Mouse (Mus musculus) kidney, embryonic 16.5 days (tissue): ENCODE measurements around the gene Mapk11. TPM values are rescaled to one million over a fixed set of nuclear protein-coding genes. Genes with fewer than 3 reads are reported as not detected.
A peak's percentile ranks its signal among the peaks of the same experiment; 100 is the strongest.

Experiments
- ATAC-seq: fragments of 200-750 bp; cut with Nextera tagmentation; 2 replicates; pipeline ENCODE4 v1.8.0; 2017; ENCODE audit warnings: moderate TSS enrichment; ENCODE audit not compliant: low FRiP score, low TSS enrichment
- H3K27ac ChIP-seq: fragments of 300-500 bp; sonication (generic); 2 replicates; pipeline ENCODE4 v1.5.1; 2014; ENCODE audit warnings: low read length
- H3K27me3 ChIP-seq: fragments of 300-500 bp; sonication (generic); 2 replicates; pipeline ENCODE4 v1.6.1; 2014; ENCODE audit warnings: low read length, control low read depth, mixed read lengths; ENCODE audit not compliant: insufficient read depth
- H3K36me3 ChIP-seq: fragments of 300-500 bp; sonication (generic); 2 replicates; pipeline ENCODE4 v1.6.1; 2014; ENCODE audit warnings: low read length, control low read depth, mixed read lengths; ENCODE audit not compliant: insufficient read depth
- H3K4me1 ChIP-seq: fragments of 300-500 bp; sonication (generic); 2 replicates; pipeline ENCODE4 v1.6.1; 2014; ENCODE audit warnings: low read length, control low read depth, mixed read lengths; ENCODE audit not compliant: insufficient read depth
- H3K4me2 ChIP-seq: fragments of 300-500 bp; sonication (generic); replicated peaks from 2 replicates; pipeline ENCODE4 v1.6.1; 2014; ENCODE audit warnings: low read depth, low read length
- H3K4me3 ChIP-seq: fragments of 300-500 bp; sonication (generic); 2 replicates; pipeline ENCODE4 v1.5.1; 2014; ENCODE audit warnings: mild to moderate bottlenecking, low read length
- H3K9ac ChIP-seq: fragments of 300-500 bp; sonication (generic); replicated peaks from 2 replicates; pipeline ENCODE4 v1.6.1; 2014; ENCODE audit warnings: low read length
- H3K9me3 ChIP-seq: fragments of 300-500 bp; sonication (generic); 2 replicates; pipeline ENCODE4 v1.6.1; 2016; ENCODE audit warnings: low read length, control low read depth
- WGBS: fragments of 180-500 bp; shearing (Covaris S2); extraction: QIAGEN DNeasy Blood & Tissue Kit; methylation state at CpG from one replicate; pipeline ENCODE4 v1.1.7; 2014; 5-methylcytosine and 5-hydroxymethylcytosine counted together
- polyA plus RNA-seq: library from polyadenylated mRNA; unstranded; fragments of >200 nt; fragmentation: Nextera tagmentation; extraction: Ambion mirVana; gene quantifications from 2 replicates; pipeline ENCODE4 v1.2.1, GENCODE M21; 2015

Mapk11 gene
- polyA plus RNA-seq, 1 experiment from 2014 or later, result 16.0 TPM

DNA sequence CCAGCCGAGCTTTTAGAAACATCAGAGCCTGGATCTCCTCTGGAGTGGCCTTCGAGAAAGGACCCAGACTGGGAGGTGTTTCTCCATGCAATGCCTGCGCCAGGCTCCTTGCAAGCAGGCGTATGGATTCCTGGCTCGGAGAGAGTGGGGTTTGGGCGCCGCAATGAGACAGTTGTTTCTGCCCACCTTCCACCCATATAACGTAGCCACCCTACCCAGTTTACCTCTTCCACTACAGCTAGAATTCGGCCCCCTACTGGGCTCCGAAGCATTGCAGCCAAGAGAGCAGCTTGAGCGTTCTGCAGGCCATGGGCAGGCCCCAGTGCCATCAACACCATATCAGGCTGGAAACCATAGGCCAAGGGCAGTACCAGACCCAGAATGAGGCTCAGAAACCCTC is 25.8 kb downstream of the Mapk11 start:
- peak overlapping the region; percentile 85 for H3K9ac ChIP-seq
- H3K4me3 ChIP-seq, result peak overlapping the region; percentile 95
- H3K27me3 ChIP-seq, result no peaks in the 10 kb centered on the region
- peak overlapping the region; percentile 92 for H3K4me2 ChIP-seq
- WGBS, result 26% methylated on average over 11 of the region's 11 CpGs
- no peaks in the 10 kb centered on the region for H3K9me3 ChIP-seq
- peaks cover 39% of the 10 kb centered on the region for H3K4me1 ChIP-seq
- peak overlapping the region; percentile 74 for H3K27ac ChIP-seq
- peak; percentile 35 for ATAC-seq
- peaks cover 4% of the 10 kb centered on the region; the same call in 1 of the 2 replicates for H3K36me3 ChIP-seq

DNA sequence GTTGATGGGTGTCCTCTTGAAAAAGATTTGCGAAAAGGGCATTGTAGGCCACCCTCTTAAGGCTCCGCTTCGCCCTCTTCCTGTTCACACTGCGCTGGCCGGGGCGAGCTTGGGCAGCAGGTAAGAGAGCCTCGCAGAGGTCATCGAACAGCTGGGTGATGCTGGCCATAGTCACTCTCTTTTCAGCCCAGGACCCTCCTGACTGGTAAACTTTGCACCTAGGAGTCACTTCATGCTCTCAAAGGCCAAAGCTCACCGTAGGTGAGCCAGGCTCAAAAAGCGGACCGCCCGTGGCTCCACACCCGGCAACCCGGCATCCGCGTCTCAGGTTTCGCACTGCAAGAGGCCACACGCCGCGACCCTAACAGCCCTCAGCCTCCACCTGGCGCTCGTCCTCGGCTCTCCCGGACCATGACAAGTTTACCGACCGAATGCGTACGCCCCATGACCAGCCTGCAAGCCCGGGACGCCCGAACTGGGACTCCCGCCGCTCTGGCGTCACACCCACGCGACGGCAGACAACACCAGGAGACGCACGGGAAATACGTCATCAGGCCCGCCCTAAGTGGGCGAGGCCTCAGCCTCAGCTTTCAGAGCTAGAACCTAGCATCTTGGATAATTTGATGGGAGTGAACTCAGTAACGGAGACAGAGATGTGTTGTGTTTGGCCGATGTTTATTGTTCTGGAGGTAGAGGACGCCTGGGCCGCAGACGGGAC is 26.6 kb downstream of the Mapk11 start, which contains the start of gene Tubgcp6:
Tubgcp6 (minus strand) TSS at position 464 of the 718 bp plus-strand sequence.
- Histone ChIP-seq H3K36me3 (peaks cover 9% of the 10 kb centered on the region; the same call in 1 of the 2 replicates), H3K9me3 (no peaks in the 10 kb centered on the region), H3K4me2 (peak within 1 kb of the TSS; percentile 92), H3K9ac (peak within 1 kb of the TSS; percentile 85), H3K4me1 (peaks cover 35% of the 10 kb centered on the region), H3K4me3 (peak within 1 kb of the TSS; percentile 95), H3K27me3 (no peaks in the 10 kb centered on the region), H3K27ac (peak within 1 kb of the TSS; percentile 74)
- peak; percentile 80 for ATAC-seq
- 0% methylated on average over 47 of the region's 47 CpGs for WGBS

DNA sequence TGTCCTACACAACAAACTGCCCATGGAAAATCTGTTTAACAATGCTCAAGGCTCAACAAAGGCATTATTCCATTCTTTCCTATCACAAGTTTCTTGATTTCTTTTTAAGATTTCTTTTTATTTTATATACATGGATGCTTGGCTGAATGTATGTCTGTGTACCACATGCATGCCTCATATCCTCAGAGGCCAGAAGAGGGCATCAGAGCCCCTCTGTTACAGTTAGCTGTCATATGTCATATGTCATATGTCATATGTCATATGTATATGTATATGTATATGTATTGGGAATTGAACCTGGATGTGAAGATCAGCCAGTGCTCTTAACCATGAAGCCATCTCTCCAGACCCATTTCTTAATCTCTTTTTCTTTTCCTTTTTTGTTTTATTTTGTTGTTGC is 31.4 kb downstream of the Mapk11 start:
- H3K4me3 ChIP-seq, result no peak overlapping the region
- H3K36me3 ChIP-seq, result peaks cover 32% of the 10 kb centered on the region
- no peak for ATAC-seq
- H3K4me2 ChIP-seq, result no peak overlapping the region
- H3K27ac ChIP-seq, result no peak overlapping the region
- H3K27me3 ChIP-seq, result no peaks in the 10 kb centered on the region
- H3K9me3 ChIP-seq, result no peaks in the 10 kb centered on the region
- H3K4me1 ChIP-seq, result peaks cover 20% of the 10 kb centered on the region
- no peak overlapping the region for H3K9ac ChIP-seq

DNA sequence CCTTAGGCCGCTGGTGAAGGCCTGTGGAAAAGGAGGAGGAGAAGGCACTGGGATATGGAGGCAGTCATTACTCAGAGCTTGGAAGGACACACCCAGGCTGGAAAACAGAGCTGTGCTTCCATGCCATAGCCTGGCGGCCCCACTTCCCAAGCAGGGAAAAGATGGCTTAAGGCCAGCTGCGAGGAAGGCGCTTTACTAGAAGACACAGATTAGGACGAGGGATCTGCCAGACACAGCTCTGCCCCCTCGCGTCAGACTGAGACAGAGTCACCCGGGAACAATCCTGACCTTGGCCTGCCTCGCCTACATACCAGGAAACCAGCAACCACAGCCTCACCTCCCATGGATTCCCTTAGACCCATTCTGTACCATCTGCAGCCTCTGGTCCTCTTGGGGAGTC is 39.3 kb downstream of the Mapk11 start:
- no peak for ATAC-seq
- Histone ChIP-seq H3K9ac (no peak overlapping the region), H3K4me2 (no peak overlapping the region), H3K9me3 (no peaks in the 10 kb centered on the region), H3K4me1 (no peaks in the 10 kb centered on the region), H3K27me3 (no peaks in the 10 kb centered on the region), H3K27ac (no peak overlapping the region), H3K36me3 (peaks cover 66% of the 10 kb centered on the region), H3K4me3 (no peak overlapping the region)
- WGBS, result 80% methylated on average over 9 of the region's 9 CpGs

DNA sequence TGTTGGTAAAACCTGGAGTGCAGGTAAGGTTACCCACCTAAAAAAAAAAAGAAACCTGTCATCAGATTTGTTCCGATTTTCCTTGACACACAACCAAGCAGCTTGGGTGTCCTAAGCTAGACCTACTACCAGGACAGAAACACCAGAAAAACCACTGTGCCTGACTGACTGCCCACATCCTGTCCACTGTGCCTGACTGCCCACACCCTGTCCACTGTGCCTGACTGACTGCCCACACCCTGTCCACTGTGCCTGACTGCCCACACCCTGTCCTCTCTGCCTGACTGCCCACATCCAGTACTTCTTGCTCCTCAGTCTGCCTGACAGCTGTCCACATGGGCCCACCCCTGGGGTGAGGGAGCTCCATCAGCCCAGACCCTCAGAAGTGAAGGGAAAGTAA is 42.5 kb downstream of the Mapk11 start:
- no peaks in the 10 kb centered on the region for H3K9me3 ChIP-seq
- H3K4me1 ChIP-seq, result no peaks in the 10 kb centered on the region
- ATAC-seq, result no peak
- no peak overlapping the region for H3K9ac ChIP-seq
- H3K27ac ChIP-seq, result no peak overlapping the region
- H3K27me3 ChIP-seq, result no peaks in the 10 kb centered on the region
- 94% methylated on average over 1 of the region's 1 CpGs for WGBS
- H3K36me3 ChIP-seq, result peaks cover 73% of the 10 kb centered on the region
- H3K4me2 ChIP-seq, result no peak overlapping the region
- no peak overlapping the region for H3K4me3 ChIP-seq

DNA sequence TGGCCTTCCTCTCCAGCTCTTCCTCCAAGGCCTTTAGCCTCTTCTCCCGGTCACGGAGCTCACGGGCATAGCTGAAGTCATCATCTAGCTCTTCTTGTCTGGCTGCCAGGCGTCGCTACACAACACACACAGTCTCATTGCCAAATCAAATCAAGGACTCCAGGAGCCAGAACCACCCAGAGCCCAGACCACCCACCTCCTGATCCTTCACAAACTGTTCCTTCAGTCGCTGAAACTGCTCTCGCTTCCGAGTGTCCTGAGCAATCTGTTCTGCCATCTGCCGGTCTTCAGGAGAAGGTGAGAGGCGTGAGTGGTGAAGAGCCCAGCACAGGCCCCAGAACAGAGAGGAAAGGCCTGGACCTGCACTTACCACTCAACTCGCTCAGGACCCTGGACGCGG is 43.4 kb downstream of the Mapk11 start:
- Histone ChIP-seq H3K9ac (no peak overlapping the region), H3K36me3 (peaks cover 77% of the 10 kb centered on the region), H3K4me3 (no peak overlapping the region), H3K9me3 (no peaks in the 10 kb centered on the region), H3K27me3 (no peaks in the 10 kb centered on the region), H3K27ac (no peak overlapping the region), H3K4me2 (no peak overlapping the region), H3K4me1 (no peaks in the 10 kb centered on the region)
- ATAC-seq, result no peak
- 91% methylated on average over 13 of the region's 13 CpGs for WGBS

DNA sequence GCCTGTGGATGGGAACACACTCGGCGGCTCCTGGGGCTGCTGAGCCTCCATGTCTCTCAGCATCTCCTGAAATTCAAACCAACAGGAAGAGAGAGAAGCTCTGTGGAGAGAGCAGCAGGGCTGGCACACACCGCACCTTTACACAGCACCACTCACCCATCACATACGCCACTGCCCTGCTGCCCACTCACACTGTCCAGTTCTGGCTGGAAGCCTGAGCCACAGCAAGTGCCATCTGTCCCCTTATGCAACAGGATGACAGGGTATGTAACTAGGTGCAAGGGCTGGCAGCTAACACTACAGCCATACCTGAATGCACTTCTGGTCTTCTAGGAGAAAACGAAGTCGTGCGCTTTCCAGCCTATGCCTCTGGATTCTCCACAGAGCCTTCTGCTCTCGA is 45.0 kb downstream of the Mapk11 start:
- Histone ChIP-seq H3K4me1 (no peaks in the 10 kb centered on the region), H3K4me2 (no peak overlapping the region), H3K27me3 (no peaks in the 10 kb centered on the region), H3K9ac (no peak overlapping the region), H3K9me3 (no peaks in the 10 kb centered on the region), H3K27ac (no peak overlapping the region), H3K4me3 (no peak overlapping the region), H3K36me3 (peaks cover 78% of the 10 kb centered on the region)
- ATAC-seq, result no peak
- 93% methylated on average over 8 of the region's 8 CpGs for WGBS

DNA sequence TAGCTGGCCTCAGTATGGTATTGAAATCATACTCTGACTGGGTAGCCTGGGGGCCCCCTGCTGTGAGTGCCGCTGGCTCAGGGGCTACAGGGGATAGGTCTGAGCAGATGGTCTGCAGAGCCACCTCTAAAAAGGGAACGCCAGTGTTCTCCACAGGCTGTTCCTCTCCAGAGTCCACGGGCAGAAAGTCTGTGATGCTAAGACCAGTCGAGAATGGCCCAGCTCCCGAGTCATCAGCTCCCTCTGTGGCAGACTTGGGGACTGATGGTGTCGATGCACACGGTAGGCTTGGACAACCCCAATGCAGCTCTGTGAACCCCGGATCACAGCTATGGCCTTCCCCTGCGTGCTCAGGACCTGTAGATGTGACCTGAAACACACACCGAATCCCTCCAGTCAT is 45.5 kb downstream of the Mapk11 start:
- ATAC-seq, result no peak
- H3K9me3 ChIP-seq, result no peaks in the 10 kb centered on the region
- no peak overlapping the region for H3K4me3 ChIP-seq
- no peak overlapping the region for H3K27ac ChIP-seq
- H3K4me1 ChIP-seq, result no peaks in the 10 kb centered on the region
- H3K36me3 ChIP-seq, result peaks cover 78% of the 10 kb centered on the region
- no peak overlapping the region for H3K9ac ChIP-seq
- no peaks in the 10 kb centered on the region for H3K27me3 ChIP-seq
- WGBS, result 87% methylated on average over 10 of the region's 10 CpGs
- H3K4me2 ChIP-seq, result no peak overlapping the region

DNA sequence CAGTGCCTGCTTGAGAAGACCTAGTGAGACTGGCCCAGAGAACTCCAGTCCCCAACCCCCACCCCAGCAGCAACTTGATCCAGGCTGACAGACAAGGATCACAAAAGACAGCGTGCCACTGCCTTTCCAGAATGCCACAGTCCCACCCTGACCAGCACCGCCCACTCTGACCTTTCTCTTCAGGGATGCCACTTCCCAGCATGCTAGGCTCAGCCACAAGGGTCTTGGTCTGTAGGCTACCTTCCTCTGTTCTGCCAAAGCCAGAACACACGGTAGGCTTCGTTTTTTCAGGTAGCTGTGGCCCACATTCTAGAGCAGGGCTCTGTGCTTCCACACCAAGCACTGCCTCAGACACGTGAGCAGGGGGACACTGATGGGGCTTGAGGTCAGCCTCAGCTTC is 46.8 kb downstream of the Mapk11 start:
- H3K36me3 ChIP-seq, result peaks cover 76% of the 10 kb centered on the region
- H3K9ac ChIP-seq, result no peak overlapping the region
- ATAC-seq, result no peak
- no peaks in the 10 kb centered on the region for H3K27me3 ChIP-seq
- no peaks in the 10 kb centered on the region for H3K9me3 ChIP-seq
- H3K4me3 ChIP-seq, result no peak overlapping the region
- no peak overlapping the region for H3K27ac ChIP-seq
- H3K4me2 ChIP-seq, result no peak overlapping the region
- WGBS, result 75% methylated on average over 5 of the region's 5 CpGs
- H3K4me1 ChIP-seq, result no peaks in the 10 kb centered on the region

DNA sequence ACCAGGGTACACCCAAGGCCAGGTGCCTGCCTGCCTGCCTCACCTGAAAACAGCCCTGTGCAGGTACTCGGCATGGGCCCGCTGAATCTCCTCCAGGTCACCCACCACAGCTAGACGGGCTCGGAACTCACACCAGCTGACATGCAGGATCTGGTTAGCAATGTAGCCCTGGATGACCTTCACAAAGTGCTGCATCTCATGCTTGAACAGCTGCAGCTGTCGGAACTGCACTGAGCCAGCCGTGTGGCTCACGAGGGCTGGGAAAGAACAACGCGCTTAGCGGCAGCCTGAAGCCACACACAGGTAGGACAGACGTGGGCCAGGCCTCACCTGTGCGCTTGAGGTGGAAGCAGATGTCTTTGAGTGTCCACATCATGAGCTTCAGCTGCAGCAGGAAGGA is 48.6 kb downstream of the Mapk11 start:
- no peak for ATAC-seq
- no peak overlapping the region for H3K27ac ChIP-seq
- peaks cover 82% of the 10 kb centered on the region for H3K36me3 ChIP-seq
- no peak overlapping the region for H3K4me3 ChIP-seq
- 82% methylated on average over 12 of the region's 12 CpGs for WGBS
- no peaks in the 10 kb centered on the region for H3K4me1 ChIP-seq
- H3K27me3 ChIP-seq, result no peaks in the 10 kb centered on the region
- no peak overlapping the region for H3K4me2 ChIP-seq
- no peaks in the 10 kb centered on the region for H3K9me3 ChIP-seq
- no peak overlapping the region for H3K9ac ChIP-seq
